Mouse (Mus musculus): Measurements from ENCODE around the gene Gata2. TPM values are rescaled to one million over a fixed set of nuclear protein-coding genes. Genes with fewer than 3 reads are reported as not detected.

Gene Gata2
- polyA plus RNA-seq, 1 experiment from 2014 or later = 20.6 TPM

DNA sequence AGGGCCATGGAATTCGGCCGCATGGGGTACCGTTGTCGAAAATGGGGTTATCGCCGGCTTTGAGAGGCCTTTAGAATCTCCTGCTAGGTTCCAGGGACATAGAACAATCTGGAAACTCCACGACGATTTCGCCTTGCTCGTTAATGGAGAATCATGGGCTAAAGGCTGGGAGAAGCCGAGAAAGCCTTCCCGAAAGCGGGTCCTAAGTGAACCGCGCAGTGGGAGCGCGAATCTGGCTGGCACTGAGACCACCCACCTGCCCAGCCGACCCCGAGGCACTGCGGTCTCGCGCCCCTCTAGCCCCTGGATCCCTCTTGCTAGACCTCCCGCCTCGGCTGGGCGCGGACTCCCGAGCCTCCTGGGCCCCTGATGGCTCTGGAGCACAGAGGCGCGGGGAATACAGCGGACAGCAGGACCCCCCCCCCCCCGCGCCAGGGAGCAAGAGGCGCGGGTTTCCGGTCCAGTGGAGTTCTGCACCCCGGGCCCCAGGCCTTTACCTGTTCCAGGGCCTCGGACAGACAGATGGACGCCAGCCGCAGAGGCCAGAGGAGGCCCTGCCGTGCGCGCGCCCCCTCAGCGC lies 3.1 kb downstream of the Gata2 start:
- peaks cover 48% of the 10 kb centered on the region for H3K4me1 ChIP-seq (replicated peaks)
- H3K9ac ChIP-seq = peak overlapping the region; percentile 63
- H3K9me3 ChIP-seq = no peaks in the 10 kb centered on the region
- WGBS = under 1% methylated on average over 40 of the region's 44 CpGs
- peaks cover 98% of the 10 kb centered on the region for H3K27me3 ChIP-seq
- H3K27ac ChIP-seq = peak overlapping the region; percentile 69
- ATAC-seq (ENCODE audit: low FRiP score) = no peak
- no peaks in the 10 kb centered on the region for H3K36me3 ChIP-seq
- H3K4me3 ChIP-seq = peak overlapping the region; percentile 41
- H3K4me2 ChIP-seq = peak overlapping the region; percentile 54

DNA sequence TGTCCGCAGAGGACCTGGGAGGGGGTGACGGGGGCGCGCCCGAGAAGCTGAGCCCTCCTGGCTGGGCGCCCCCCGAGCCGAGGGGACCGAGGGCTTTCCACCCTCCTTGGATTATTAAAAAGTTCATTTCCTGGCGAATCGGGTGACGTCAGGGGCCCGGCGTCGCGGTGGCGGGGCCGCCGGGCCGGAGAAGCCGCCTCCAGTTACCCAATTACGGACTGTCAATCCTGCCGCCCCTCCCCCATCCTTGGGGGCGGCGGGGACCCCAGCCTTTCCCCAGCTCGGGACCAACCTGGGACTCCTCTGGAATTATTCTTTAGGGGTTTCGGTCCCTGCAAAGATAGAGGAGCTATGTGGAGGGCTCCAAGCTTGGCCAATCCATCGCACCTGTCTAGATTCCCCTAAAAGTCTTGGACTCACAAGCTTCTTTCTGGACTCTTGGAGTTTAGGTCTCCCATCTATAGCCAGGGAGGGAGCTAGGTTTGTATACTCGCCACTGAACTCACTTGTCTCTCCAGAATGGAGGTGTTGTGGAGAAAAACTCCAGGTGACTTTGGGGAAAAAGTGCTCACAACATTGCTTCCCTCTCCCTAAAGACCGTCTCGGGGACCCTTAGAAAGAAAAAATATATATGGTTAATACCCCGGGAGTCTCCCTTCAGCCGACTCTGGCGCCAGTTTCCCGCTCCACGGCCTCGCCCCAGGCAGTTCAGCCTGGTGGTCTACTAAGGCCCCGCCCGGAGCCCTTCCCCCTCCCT lies 3.8 kb downstream of the Gata2 start:
- peak overlapping the region; percentile 69 for H3K27ac ChIP-seq
- peak overlapping the region; percentile 63 for H3K9ac ChIP-seq
- H3K4me1 ChIP-seq (replicated peaks) = peaks cover 48% of the 10 kb centered on the region
- H3K4me3 ChIP-seq = peak overlapping the region; percentile 41
- no peaks in the 10 kb centered on the region for H3K36me3 ChIP-seq
- WGBS = 1% methylated on average over 39 of the region's 39 CpGs
- H3K9me3 ChIP-seq = no peaks in the 10 kb centered on the region
- peak overlapping the region; percentile 54 for H3K4me2 ChIP-seq
- peaks cover 98% of the 10 kb centered on the region for H3K27me3 ChIP-seq
- ATAC-seq (ENCODE audit: low FRiP score) = no peak

DNA sequence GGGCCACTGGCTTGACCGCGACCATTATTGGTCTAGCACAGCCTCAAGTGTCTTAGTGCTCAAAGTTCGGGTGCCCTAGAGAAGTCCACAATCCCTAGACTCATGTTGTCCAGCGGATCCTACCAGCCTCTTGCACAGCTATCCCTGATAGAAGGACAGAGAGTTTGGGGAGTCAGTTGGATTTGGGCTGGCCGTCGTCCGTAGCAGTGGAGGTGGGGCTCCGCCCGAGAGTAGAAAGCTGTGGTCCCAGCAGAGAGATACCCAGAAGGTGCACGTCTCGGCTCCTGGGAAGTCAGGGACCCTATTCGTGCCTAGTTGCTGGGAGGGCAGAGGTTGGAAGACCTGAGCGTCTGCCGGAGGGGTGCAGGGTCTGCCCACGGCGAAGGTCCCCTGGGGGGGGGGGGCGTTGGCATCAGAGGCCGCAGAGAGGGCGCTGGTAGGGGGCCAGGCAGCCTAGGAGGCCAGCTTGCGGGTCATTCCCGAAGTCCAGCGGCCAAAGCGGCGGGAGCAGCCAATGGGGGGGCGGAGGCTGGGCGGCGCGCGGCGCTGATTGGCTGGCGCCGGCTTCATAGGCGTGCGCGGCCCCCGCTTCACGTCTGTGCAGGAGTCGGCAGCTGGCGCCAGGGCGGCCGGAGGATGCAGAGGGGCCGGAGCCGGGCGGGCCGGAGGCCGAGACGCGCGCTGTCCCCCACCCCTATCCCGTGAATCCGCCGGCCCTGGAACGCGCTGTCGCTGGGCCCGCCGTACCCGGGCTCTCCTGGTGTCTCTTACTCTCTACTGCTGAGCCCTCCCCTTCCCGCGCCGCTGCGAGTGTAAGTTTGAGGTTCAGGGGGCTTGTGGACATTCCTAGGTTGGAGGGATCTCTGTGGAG lies 4.6 kb downstream of the Gata2 start:
- Histone ChIP-seq H3K4me3 (peak overlapping the region; percentile 41), H3K36me3 (no peaks in the 10 kb centered on the region), H3K9ac (peak overlapping the region; percentile 62), H3K27me3 (peaks cover 97% of the 10 kb centered on the region), H3K4me1 (replicated peaks) (peaks cover 49% of the 10 kb centered on the region), H3K27ac (no peak overlapping the region), H3K9me3 (no peaks in the 10 kb centered on the region), H3K4me2 (peak overlapping the region; percentile 54)
- ATAC-seq (ENCODE audit: low FRiP score) = peak; percentile 30; the same call in 1 of the 2 replicates
- under 1% methylated on average over 60 of the region's 62 CpGs for WGBS

DNA sequence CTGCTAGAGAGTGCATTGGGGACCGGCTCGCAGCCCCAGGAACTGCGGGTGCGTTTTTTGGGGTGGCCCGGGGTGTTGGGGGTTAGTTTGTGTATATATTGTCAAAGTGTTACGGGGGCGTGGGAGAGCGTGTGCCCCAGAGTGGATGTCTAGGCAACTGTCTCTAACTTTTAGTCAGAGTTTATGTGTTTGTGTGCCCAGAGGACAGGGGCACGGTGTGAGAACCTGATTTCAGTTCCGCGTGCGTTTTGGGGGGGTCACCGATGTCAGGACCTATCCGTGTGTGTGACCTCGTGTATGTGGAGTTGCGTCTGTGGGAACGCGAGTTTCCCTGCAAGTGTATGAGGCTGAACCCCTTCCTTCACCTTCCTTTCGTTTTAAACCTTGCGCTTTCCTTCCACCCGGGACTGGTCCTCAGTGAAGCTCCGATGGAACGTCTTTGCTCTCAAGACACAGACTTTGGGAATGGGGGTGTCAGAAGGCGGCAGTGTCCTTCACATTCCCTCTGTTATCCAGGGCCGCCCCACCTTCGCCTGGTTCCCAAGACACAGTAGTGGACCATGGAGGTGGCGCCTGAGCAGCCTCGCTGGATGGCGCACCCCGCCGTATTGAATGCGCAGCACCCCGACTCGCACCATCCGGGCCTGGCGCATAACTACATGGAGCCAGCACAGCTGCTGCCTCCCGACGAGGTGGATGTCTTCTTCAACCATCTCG lies 5.5 kb downstream of the Gata2 start:
- peaks cover 97% of the 10 kb centered on the region for H3K27me3 ChIP-seq
- H3K4me3 ChIP-seq = peak overlapping the region; percentile 41
- H3K4me1 ChIP-seq (replicated peaks) = peaks cover 42% of the 10 kb centered on the region
- 2% methylated on average over 39 of the region's 39 CpGs for WGBS
- ATAC-seq (ENCODE audit: low FRiP score) = no peak
- H3K4me2 ChIP-seq = peak overlapping the region; percentile 54
- H3K9ac ChIP-seq = peak overlapping the region; percentile 62
- no peaks in the 10 kb centered on the region for H3K9me3 ChIP-seq
- no peaks in the 10 kb centered on the region for H3K36me3 ChIP-seq
- no peak overlapping the region for H3K27ac ChIP-seq

DNA sequence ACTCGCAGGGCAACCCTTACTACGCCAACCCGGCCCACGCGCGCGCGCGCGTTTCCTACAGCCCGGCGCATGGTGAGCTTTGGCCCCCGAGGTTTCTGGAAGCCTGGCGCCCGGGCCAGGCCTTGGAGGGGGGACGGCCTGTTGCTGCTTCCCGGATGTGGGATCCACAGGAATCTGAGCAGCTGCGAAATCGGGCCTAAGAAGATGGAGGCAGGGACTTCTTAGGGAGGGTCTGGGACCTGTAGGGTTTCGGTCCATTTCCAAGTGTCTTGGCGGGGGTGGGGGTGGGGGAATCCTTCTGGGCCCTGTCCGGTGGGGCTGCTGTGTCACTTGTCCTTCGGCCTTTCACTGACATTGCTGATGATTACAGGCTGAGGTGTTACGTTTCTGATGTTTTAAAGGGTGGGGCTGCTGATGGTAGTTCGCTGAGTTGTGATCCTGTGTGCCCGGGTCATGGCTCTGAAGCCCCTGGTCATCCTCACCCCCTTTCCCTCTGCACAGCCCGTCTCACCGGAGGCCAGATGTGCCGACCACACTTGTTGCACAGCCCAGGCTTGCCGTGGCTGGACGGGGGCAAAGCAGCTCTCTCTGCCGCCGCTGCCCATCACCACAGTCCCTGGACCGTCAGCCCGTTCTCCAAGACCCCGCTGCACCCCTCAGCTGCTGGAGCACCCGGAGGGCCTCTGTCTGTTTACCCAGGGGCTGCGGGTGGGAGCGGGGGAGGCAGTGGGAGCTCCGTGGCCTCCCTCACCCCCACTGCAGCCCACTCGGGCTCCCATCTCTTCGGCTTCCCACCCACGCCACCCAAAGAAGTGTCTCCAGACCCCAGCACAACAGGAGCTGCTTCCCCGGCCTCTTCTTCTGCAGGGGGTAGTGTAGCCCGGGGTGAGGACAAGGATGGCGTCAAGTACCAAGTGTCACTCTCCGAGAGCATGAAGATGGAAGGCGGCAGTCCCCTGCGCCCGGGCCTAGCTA lies 6.3 kb downstream of the Gata2 start:
- 2% methylated on average over 50 of the region's 50 CpGs for WGBS
- Histone ChIP-seq H3K4me2 (peak overlapping the region; percentile 54), H3K4me3 (peak overlapping the region; percentile 41), H3K27me3 (peaks cover 99% of the 10 kb centered on the region), H3K36me3 (no peaks in the 10 kb centered on the region), H3K4me1 (replicated peaks) (peaks cover 45% of the 10 kb centered on the region), H3K27ac (no peak overlapping the region), H3K9me3 (no peaks in the 10 kb centered on the region), H3K9ac (peak overlapping the region; percentile 62)
- no peak for ATAC-seq (ENCODE audit: low FRiP score)

DNA sequence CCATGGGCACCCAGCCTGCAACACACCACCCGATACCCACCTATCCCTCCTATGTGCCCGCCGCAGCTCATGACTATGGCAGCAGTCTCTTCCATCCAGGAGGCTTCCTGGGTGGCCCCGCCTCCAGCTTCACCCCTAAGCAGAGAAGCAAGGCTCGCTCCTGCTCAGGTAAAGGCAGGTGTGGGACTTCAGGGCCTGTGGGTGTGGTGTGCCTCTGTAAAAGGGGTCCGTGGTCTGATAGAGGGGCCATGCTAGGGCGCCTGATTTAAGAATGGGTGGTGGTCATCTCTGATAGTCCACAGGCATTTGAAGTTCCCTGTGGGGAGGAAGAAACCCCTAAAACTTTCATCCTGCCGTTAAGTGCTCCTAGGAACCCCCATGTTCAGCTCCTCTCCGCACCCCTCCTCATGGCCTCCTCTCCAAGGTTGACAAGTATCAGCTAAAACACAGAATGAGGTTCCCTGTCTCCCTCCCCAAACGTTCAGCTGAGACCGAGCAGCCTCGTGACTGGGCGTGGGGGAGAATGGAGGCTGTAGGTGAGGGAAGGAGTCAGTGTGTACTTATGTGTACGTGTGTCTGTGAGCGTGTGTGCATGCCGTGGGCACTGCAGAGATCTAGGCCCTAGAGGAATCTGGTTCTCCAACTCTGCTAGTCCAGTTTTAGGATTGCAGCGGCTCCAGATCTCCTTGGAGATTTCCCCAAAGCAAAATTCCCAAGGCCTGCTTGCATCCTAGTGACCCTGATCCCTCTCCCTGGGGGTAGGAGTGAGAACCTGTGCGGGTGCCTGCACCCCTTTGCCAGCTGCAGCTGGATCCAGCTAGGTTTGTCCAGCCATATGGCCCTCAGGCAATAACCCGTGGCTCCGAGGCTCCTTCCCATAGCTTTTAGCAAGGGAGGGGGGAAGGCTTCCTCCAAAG lies 7.3 kb downstream of the Gata2 start:
- H3K36me3 ChIP-seq = no peaks in the 10 kb centered on the region
- peak overlapping the region; percentile 54 for H3K4me2 ChIP-seq
- ATAC-seq (ENCODE audit: low FRiP score) = no peak
- H3K9me3 ChIP-seq = no peaks in the 10 kb centered on the region
- peak overlapping the region; percentile 39; the same call in 1 of the 2 replicates for H3K9ac ChIP-seq
- peak overlapping the region; percentile 41 for H3K4me3 ChIP-seq
- no peak overlapping the region for H3K27ac ChIP-seq
- H3K4me1 ChIP-seq (replicated peaks) = peaks cover 48% of the 10 kb centered on the region
- WGBS = 6% methylated on average over 20 of the region's 20 CpGs
- peaks cover 99% of the 10 kb centered on the region for H3K27me3 ChIP-seq

DNA sequence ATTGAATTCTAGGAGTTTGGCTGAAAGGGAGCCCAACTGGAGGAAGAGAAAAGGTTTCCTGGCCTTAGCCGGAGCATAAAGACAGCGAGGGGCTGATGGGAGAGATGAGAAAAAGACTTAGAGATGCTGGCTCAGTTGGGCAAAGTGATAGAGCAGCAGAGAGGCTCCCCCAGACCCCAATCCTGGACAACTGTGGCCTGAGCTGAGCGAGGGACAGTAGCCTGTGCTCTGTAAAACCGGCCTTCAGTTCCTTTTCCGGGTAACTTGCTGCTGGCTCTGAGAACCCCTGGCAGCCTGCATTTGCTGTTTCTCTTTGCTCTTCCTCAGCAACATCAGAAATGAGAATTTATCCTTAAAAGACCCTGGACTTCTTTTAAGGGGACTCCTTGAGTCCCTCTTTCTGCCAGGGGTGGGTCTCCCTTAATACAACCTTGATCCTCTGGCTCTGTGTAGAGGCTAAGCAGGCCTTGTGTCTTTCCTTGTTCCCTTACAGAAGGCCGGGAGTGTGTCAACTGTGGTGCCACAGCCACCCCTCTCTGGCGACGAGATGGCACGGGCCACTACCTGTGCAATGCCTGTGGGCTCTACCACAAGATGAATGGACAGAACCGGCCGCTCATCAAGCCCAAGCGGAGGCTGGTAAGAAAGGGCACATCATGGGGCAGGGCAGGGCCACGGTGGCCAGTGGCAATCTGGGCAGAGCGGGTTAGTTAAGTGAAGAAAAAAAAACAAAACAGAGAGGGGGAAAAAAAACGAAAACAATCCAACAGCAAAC lies 8.4 kb downstream of the Gata2 start:
- H3K27me3 ChIP-seq = peaks cover 99% of the 10 kb centered on the region
- H3K4me3 ChIP-seq = peak overlapping the region; percentile 0; the same call in 1 of the 2 replicates
- peaks cover 39% of the 10 kb centered on the region for H3K4me1 ChIP-seq (replicated peaks)
- H3K4me2 ChIP-seq = peak overlapping the region; percentile 54
- ATAC-seq (ENCODE audit: low FRiP score) = no peak
- 8% methylated on average over 15 of the region's 15 CpGs for WGBS
- no peaks in the 10 kb centered on the region for H3K36me3 ChIP-seq
- H3K9ac ChIP-seq = peak overlapping the region; percentile 19; the same call in 1 of the 2 replicates
- H3K9me3 ChIP-seq = no peaks in the 10 kb centered on the region
- 0 out of 2 replicates have a peak overlapping the region, but pooled peaks have one; percentile 18 for H3K27ac ChIP-seq

DNA sequence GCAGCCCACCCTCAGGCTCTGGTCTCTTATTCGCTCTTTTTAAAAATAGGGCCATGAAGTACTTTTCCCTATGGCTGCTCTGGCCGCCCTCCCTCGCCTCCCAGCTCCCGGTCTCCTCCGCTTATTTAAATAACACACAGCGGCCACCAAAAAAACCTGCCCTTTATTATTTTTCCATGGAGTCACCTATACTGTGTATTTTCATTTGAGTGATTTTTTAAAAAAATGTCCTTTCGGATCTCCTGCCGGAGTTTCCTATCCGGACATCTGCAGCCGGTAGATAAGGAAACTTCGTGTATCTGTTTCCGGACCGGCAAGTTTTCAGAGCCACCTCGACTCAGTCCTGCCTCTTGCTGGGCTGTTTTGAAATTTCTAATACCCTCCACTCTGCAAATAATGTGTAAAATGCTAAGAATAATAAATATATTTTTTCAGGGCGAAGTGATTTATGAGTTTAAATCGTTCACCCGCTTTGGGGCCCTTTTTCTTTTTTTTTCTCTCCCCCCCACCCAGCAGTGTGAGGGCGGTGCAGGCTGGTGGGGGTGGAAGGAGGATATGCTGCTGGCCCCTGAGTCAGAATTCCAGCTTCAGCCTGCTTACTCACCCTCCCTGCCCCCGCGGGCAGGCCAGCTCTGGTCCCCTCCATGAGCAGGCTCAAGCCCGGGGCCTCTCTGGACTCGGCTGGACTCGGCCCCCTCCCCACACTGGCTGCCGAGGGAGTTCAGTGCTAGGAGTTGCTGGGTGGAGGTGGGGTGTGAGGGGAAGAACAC lies 9.4 kb downstream of the Gata2 start:
- Histone ChIP-seq H3K4me1 (replicated peaks) (peaks cover 29% of the 10 kb centered on the region), H3K4me3 (peak overlapping the region; percentile 11), H3K36me3 (no peaks in the 10 kb centered on the region), H3K4me2 (peak overlapping the region; percentile 54; the same call in 1 of the 2 replicates), H3K27me3 (peaks cover 99% of the 10 kb centered on the region), H3K9me3 (no peaks in the 10 kb centered on the region), H3K9ac (no peak overlapping the region; the same call in 1 of the 2 replicates), H3K27ac (no peak overlapping the region)
- no peak for ATAC-seq (ENCODE audit: low FRiP score)
- under 1% methylated on average over 24 of the region's 24 CpGs for WGBS

DNA sequence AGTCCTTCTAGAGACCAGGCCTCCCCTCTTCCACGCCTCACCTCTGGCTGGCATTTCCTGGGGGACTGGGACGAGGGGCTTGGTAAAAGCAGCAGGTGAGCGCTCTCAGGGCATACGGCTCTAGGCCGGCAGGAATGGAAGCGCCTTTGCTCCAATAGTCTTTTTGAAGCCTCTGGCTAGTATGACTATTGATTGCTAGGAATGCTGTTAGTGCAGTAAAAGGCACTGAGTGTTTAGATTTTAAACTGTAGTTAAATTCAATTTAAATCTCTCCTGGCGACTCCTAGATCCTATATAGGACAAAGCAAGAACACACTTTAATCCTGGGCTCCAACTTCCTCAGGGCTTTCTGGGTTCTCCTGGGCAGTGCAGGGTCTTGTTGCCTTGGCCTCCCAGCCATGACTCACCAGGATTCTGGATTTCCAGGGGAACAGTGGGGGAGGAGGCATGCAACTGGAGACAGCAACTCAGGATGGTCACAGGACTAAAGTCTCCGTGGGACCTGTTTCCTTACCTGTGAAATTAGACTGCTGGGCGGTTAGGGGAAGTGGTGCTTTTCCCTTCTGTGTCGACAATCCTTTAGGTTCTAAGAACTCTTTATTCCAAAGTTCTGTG lies 10.2 kb downstream of the Gata2 start:
- no peaks in the 10 kb centered on the region for H3K9me3 ChIP-seq
- H3K36me3 ChIP-seq = no peaks in the 10 kb centered on the region
- no peak for ATAC-seq (ENCODE audit: low FRiP score)
- peaks cover 21% of the 10 kb centered on the region for H3K4me1 ChIP-seq (replicated peaks)
- H3K27ac ChIP-seq = no peak overlapping the region
- H3K4me2 ChIP-seq = peak overlapping the region; percentile 54; the same call in 1 of the 2 replicates
- H3K27me3 ChIP-seq = peaks cover 99% of the 10 kb centered on the region
- H3K4me3 ChIP-seq = peak overlapping the region; percentile 11
- no peak overlapping the region; the same call in 1 of the 2 replicates for H3K9ac ChIP-seq
- WGBS = 2% methylated on average over 10 of the region's 10 CpGs

Measured in hindbrain, embryonic 13.5 days (tissue).